Mouse (Mus musculus) testis, adult 2 months (tissue): ENCODE data around the gene Ugt1a6b.

Source experiments
- CTCF ChIP-seq: fragments of 200-500 bp; IDR thresholded peaks from 2 replicates; pipeline ENCODE4 v1.5.1; 2012; ENCODE audit warnings: low read depth, mild to moderate bottlenecking, inconsistent platforms, low read length, moderate library complexity; ENCODE audit not compliant: control insufficient read depth, insufficient read depth, insufficient replicate concordance
- POLR2A ChIP-seq: fragments of 200-500 bp; IDR thresholded peaks from 2 replicates; pipeline ENCODE4 v1.6.1; 2012; ENCODE audit warnings: low read depth, mild to moderate bottlenecking, inconsistent platforms, low read length, moderate library complexity; ENCODE audit not compliant: control insufficient read depth

DNA sequence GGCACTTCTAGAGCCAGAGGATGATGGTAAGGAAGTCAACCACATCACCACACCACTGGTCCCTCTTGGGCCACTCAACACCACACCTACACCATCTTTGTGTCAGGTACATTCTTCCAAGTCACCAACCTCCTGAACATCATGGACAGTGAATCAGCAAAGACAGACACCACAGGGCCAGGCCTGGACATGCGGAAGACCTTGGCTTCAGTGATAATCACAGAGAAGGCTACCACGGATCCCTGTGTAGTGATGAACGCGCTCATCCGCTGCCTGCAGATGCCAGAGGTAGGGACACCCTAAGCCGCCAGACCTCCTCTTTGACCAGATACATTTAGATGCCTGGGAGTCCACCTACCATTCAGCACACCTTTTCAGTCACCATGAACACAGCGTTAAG, 125.1 kb downstream of the Ugt1a6b start:
- no peak for TF ChIP-seq CTCF
- TF ChIP-seq POLR2A = no peak
